Mouse (Mus musculus) bone marrow macrophage, adult 2 months (primary cell): ENCODE measurements around the gene Fabp3.

Experiments used
- CTCF ChIP-seq: IDR thresholded peaks from 2 replicates; pipeline ENCODE4 v1.5.1; 2012; ENCODE audit warnings: low read depth, mild to moderate bottlenecking, low read length, moderate library complexity
- POLR2A ChIP-seq: IDR thresholded peaks from 2 replicates; pipeline ENCODE4 v1.6.1; 2012; ENCODE audit warnings: mild to moderate bottlenecking, low read depth, low read length, borderline replicate concordance

- TF ChIP-seq CTCF (no peak), POLR2A (no peak)
Observed at GRCm38 (mm10) chr4:130275016-130275822, 33.2 kb upstream of the Fabp3 start.
